Mouse (Mus musculus) forebrain, postnatal 0 days (tissue): ENCODE measurements around the gene Cops4. TPM values are rescaled to one million over a fixed set of nuclear protein-coding genes. Genes with fewer than 3 reads are reported as not detected.

Source experiments
- ATAC-seq: fragments of 200-750 bp; cut with Nextera tagmentation; 2 replicates; pipeline ENCODE4 v1.8.0; 2017; ENCODE audit warnings: mild to moderate bottlenecking, moderate library complexity
- DNase-seq: peaks from one replicate; pipeline ENCODE4 v3.0.0-alpha.2; 2015
- H3K27ac ChIP-seq: fragments of 300-500 bp; sonication (generic); 2 replicates; pipeline ENCODE4 v1.5.1; 2014; ENCODE audit warnings: low read depth, mild to moderate bottlenecking, antibody characterized with exemption, low read length, moderate library complexity, mixed read lengths
- H3K27me3 ChIP-seq: fragments of 300-500 bp; sonication (generic); 2 replicates; pipeline ENCODE4 v1.6.1; 2014; ENCODE audit warnings: mild to moderate bottlenecking, low read length, mixed read lengths; ENCODE audit not compliant: insufficient read depth
- H3K36me3 ChIP-seq: fragments of 300-500 bp; sonication (generic); 2 replicates; pipeline ENCODE4 v1.6.1; 2014; ENCODE audit warnings: mild to moderate bottlenecking, moderate library complexity; ENCODE audit not compliant: insufficient read depth
- H3K4me1 ChIP-seq: fragments of 300-500 bp; sonication (generic); 2 replicates; pipeline ENCODE4 v1.6.1; 2014; ENCODE audit warnings: antibody characterized with exemption; ENCODE audit not compliant: insufficient read depth
- H3K4me2 ChIP-seq: fragments of 300-500 bp; sonication (generic); 2 replicates; pipeline ENCODE4 v1.6.1; 2014; ENCODE audit warnings: low read depth, mild to moderate bottlenecking, moderate library complexity
- H3K4me3 ChIP-seq: fragments of 300-500 bp; sonication (generic); 2 replicates; pipeline ENCODE4 v1.5.1; 2014; ENCODE audit warnings: low read depth, low read length, mixed read lengths
- H3K9ac ChIP-seq: fragments of 300-500 bp; sonication (generic); 2 replicates; pipeline ENCODE4 v1.6.1; 2014; ENCODE audit warnings: mild to moderate bottlenecking
- H3K9me3 ChIP-seq: fragments of 300-500 bp; sonication (generic); 2 replicates; pipeline ENCODE4 v1.6.1; 2016; ENCODE audit warnings: low read length
- CTCF ChIP-seq: sonication (generic); IDR thresholded peaks from 2 replicates; pipeline ENCODE4 v1.5.1; 2016; ENCODE audit warnings: antibody characterized with exemption, control low read depth, low read depth
- WGBS: fragments of 180-500 bp; shearing (Covaris S2); extraction: QIAGEN DNeasy Blood & Tissue Kit; methylation state at CpG from one replicate; pipeline ENCODE4 v1.1.7; 2014; 5-methylcytosine and 5-hydroxymethylcytosine counted together
- polyA plus RNA-seq: library from polyadenylated mRNA; unstranded; fragments of >200 nt; fragmentation: Nextera tagmentation; extraction: Ambion mirVana; gene quantifications from 2 replicates; pipeline ENCODE4 v1.2.1, GENCODE M21; 2015
- total RNA-seq: library from RNA; depleted of rRNA; stranded (reverse); fragments of >200 nt; gene quantifications from 2 replicates; pipeline ENCODE4 v1.2.3, GENCODE M21; 2014

Gene Cops4
- total and polyA plus RNA-seq, 2 experiments from 2014 or later: 136 to 184 TPM

DNA sequence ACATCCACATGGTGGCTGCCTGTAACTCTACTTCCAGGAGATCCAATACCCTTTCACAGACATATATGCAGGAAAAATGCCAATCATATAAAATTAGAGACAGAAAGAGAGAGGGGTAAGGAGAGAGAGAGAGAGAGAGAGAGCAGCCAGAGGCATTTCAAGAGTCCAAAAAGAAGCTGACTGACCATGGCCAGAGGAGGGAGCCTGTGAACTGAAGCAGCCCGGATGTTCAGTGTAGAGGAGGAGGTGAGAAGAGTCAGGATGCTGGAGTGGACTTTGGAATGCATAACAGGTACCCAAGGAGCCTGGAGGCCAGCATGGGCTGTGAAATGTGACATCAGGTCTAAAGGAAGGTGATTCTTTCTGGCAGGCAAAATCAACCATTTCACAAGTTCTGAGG, 56.7 kb downstream of the Cops4 start:
- Histone ChIP-seq H3K4me2 (no peak overlapping the region), H3K4me1 (no peaks in the 10 kb centered on the region), H3K27me3 (no peaks in the 10 kb centered on the region), H3K27ac (no peak overlapping the region), H3K9ac (no peak overlapping the region), H3K36me3 (no peaks in the 10 kb centered on the region), H3K4me3 (no peak overlapping the region), H3K9me3 (no peaks in the 10 kb centered on the region)
- whole genome bisulfite sequencing: 67% methylated on average over 1 of the region's 1 CpGs
- ATAC-seq (no peak), DNase-seq (no peak)
- TF ChIP-seq CTCF: no peak

DNA sequence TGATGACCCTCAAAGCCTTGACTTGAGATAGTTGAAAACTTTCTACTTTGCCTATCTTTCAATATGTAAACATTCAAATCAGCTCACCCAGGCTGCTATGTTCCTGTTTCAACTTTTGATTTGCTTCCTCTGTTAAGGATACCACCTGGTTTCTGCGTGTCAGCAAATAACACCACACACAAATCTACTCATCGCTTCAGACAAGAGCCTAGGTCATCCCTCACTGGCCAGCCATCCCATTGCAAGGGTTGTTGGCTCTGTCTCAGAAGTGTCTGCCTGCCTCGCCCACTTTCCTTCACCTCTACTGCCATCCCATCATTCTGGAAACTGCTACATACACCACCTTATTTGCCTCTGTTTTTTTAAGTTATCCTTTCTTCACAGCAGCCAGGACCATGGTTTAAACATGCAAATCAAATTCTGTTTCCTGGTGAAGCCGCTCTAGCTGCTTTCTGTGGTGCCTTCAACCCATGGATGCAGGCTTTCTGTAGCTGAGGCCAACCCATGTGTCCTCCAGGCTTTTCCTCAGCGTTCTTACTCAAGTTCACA, 60.8 kb downstream of the Cops4 start:
- ATAC-seq: no peak
- Histone ChIP-seq H3K4me2 (no peak overlapping the region), H3K36me3 (no peaks in the 10 kb centered on the region), H3K4me1 (no peaks in the 10 kb centered on the region), H3K27ac (no peak overlapping the region), H3K27me3 (no peaks in the 10 kb centered on the region), H3K9ac (no peak overlapping the region), H3K4me3 (no peak overlapping the region), H3K9me3 (no peaks in the 10 kb centered on the region)
- no peak for TF ChIP-seq CTCF
- no peak for DNase-seq
- 86% methylated on average over 5 of the region's 5 CpGs for WGBS

DNA sequence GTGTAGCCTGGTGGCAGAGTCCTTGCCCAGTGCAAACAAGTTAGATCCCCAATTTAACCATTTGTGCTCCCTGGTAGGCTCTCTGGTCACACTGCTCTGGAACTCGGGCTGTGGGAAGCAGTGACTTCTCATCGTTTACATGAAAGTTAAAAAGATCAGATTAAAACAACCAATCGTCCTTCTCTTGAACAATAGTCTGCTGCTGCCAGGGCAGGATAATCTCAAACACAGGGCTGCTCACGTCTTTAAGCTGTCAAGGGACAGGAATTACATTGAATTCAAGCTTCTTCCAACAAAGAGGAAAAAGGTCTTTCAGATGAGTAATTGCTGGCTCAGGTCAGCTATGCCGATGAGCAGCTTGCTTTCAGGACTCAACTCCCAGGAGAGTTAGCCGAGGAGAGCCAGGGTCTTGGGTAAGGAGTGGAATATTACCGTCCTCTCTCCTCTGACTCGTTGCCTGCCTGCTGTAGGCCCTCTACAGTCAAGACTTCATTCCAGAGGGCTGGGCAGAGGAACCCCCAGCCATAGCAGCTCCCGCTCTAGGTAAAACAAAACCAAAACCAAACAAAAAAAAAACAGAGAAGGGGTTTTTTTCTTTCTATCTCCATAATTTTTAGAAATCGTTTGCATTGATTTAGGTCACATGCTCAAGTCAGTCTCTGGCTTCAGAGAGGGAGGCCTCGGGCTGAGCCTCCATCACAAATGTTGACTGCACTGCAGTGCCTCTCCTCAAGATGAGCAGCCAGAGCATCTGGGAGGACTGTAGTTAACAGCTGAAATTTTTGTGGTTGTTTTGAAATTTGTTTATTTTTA, 63.7 kb downstream of the Cops4 start:
- H3K27me3 ChIP-seq: no peaks in the 10 kb centered on the region
- no peaks in the 10 kb centered on the region for H3K36me3 ChIP-seq
- H3K4me2 ChIP-seq: no peak overlapping the region
- 64% methylated on average over 11 of the region's 11 CpGs for WGBS
- no peaks in the 10 kb centered on the region for H3K9me3 ChIP-seq
- H3K9ac ChIP-seq: no peak overlapping the region
- no peak for TF ChIP-seq CTCF
- no peak for DNase-seq
- H3K4me3 ChIP-seq: no peak overlapping the region
- no peak overlapping the region for H3K27ac ChIP-seq
- ATAC-seq: no peak
- H3K4me1 ChIP-seq: no peaks in the 10 kb centered on the region

DNA sequence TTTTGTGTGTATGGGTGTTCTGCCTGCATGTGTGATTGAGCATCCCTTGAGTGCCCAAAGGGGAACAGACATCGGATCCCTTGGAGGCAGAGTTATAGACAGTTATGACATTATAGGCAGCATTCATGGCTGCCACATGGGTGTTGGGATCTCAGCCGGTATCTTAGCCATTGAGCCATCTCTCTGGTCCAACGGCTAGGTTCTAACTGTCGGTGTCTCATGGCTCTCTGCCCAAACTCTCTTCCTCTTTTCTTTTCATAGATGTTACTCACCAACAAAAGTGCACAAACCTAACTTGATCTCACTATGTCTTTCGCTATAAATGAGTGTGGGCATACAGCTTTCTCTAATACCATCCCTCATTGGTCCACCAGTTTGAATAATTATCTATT, 64.3 kb downstream of the Cops4 start:
- WGBS: 92% methylated on average over 5 of the region's 5 CpGs
- Histone ChIP-seq H3K36me3 (no peaks in the 10 kb centered on the region), H3K4me1 (no peaks in the 10 kb centered on the region), H3K27ac (no peak overlapping the region), H3K4me2 (no peak overlapping the region), H3K9ac (no peak overlapping the region), H3K9me3 (no peaks in the 10 kb centered on the region), H3K4me3 (no peak overlapping the region), H3K27me3 (no peaks in the 10 kb centered on the region)
- ATAC-seq: no peak
- no peak for TF ChIP-seq CTCF
- DNase-seq: no peak

DNA sequence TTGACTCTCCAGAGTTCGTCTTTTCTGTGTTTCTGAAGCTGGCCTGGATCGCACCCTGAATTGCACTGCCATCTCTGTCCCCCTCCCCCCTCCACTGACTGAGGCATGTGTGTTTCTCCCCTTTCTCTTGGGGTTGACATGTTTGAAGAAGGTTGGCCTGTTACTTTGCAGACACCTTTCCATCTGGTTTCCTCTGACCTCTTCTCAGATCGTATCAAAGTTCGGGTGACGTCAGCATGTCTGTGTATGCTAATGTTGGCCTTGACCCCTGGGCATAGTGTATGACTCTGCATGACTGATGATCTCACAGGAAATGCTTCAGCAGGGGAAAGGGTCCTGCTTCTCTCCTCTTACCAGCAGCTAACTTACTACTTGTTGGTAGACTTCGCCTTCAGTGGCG, 65.0 kb downstream of the Cops4 start:
- no peaks in the 10 kb centered on the region for H3K27me3 ChIP-seq
- H3K4me1 ChIP-seq: no peaks in the 10 kb centered on the region
- TF ChIP-seq CTCF: no peak
- ATAC-seq (no peak), DNase-seq (no peak)
- H3K4me3 ChIP-seq: no peak overlapping the region
- 93% methylated on average over 7 of the region's 7 CpGs for WGBS
- no peak overlapping the region for H3K27ac ChIP-seq
- no peaks in the 10 kb centered on the region for H3K36me3 ChIP-seq
- H3K4me2 ChIP-seq: no peak overlapping the region
- no peak overlapping the region for H3K9ac ChIP-seq
- H3K9me3 ChIP-seq: no peaks in the 10 kb centered on the region

DNA sequence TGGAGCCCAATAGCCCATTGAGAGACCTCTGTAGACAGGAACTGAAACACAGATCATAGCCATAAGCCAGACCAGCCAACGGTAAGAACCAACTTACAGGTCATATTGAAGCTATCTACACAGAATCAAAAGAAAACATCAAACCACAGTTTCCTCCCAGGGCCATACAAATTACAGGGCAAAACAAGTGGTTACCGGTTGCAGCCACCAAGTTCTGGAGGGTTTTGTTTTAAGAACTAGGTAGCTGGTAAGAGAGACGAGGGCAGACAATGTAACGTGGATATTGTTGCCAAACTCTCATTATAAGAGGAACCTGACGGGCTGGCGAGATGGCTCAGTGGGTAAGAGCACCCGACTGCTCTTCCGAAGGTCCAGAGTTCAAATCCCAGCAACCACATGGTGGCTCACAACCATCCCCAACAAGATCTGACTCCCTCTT, 67.1 kb downstream of the Cops4 start:
- Histone ChIP-seq H3K4me1 (no peaks in the 10 kb centered on the region), H3K9ac (no peak overlapping the region), H3K4me2 (no peak overlapping the region), H3K9me3 (no peaks in the 10 kb centered on the region), H3K27ac (no peak overlapping the region), H3K4me3 (no peak overlapping the region), H3K36me3 (no peaks in the 10 kb centered on the region), H3K27me3 (no peaks in the 10 kb centered on the region)
- WGBS: 88% methylated on average over 8 of the region's 8 CpGs
- DNase-seq: no peak
- no peak for TF ChIP-seq CTCF
- no peak for ATAC-seq

DNA sequence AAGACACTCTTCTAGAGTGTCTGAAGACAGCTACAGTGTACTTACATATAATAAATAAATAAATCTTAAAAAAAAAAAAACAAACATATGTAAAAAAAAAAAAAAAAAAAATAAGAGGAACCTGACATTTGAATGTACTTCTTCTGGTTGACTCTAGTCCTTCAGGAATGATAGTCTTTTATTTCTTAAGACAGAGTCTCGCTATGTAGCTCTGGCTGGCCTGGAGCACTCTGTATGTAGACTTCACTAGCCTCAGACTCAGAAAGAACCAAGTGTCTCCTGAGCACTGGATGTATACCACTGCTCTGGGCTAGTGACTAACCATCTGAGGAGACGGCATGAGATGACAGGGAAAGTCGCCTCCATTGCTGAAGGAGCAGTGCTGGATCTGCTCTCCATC, 67.5 kb downstream of the Cops4 start:
- Histone ChIP-seq H3K27ac (no peak overlapping the region), H3K4me1 (no peaks in the 10 kb centered on the region), H3K36me3 (no peaks in the 10 kb centered on the region), H3K4me2 (no peak overlapping the region), H3K27me3 (no peaks in the 10 kb centered on the region), H3K9me3 (no peaks in the 10 kb centered on the region), H3K9ac (no peak overlapping the region), H3K4me3 (no peak overlapping the region)
- TF ChIP-seq CTCF: no peak
- DNase-seq: no peak
- no peak for ATAC-seq
- 93% methylated on average over 3 of the region's 3 CpGs for WGBS
